Mouse (Mus musculus): ENCODE measurements at regions not wholly inside any gene's neighbourhood (a gene's known extent, or its start where the extent isn't known, plus 50 kb on each side); places are given as distances from the start of the nearest gene placed in this dataset.

DNA sequence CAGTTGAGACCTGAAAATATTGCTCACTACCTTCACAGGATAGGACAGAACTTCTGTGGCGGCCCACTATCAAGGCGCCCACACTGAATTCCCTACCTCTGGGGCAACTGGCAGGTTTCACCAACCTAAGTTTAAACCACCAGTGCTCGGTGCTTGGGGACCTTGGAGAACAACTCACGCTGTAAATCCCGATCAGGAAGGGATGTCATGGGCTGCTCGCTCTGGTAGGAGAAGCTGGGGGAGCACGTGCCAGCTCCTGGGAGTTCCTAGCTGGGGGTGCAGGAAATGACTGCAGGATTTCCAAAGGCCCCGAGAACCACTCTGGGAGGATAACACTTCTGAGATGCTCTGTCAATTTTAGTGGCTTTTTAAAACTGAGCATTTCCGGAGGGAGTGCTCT, 138.4 kb upstream of the Klf14 start:
- no peak for TF ChIP-seq CTCF (IDR thresholded peaks at IDR 0.05; ENCODE audit: extremely low read depth, insufficient read depth, low read length)
- no peak for TF ChIP-seq POLR2A (IDR thresholded peaks at IDR 0.05; ENCODE audit: extremely low read depth, insufficient read depth, low read length)

All from cortical plate, adult 2 months (tissue).